Comparison of ENCODE assay signal across 8 mouse cellular contexts in the genomic region with DNA sequence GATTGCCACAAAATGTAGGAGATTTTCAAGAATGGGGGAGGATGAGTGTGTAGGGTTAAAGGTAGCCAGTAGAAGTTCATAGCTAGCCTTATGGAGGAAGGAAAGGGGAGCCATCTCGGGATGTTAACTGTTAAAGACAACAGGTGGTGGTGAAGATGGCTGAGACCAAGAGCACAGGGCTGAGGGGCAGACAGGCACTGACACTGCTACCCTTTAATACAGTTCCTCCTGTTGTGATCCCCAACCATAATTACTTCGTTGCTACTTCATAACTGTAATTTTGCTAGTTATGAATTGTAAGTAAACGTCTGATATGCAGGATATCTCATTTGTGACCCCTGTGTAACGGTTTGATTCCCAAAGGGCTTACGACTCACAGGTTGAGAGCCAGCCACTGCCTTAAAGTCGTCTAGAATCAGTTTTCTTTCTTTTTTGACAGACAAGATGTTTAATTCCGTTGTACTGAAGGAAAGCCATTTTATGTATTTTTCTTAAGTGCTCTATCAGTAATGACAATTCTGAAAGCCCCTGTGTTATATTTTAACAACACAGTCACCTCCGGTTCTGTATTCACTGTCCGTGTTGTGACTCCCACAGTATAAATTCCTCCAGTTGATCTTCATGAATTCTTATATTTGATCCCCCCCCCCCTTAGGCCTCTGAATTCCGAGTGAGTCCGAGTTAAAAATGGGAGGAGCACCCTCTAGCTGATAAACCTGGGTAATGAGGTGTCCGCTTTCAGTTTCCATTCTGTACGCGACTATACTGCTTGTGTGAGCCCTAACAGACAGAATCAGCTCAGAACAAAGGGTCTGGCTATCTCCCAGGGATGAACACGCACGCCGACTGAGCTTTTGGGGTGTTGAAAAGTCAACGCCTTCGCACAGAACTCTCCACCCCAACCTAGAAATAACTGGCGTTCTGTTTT. TPM values are rescaled to one million over a fixed set of nuclear protein-coding genes. Genes with fewer than 3 reads are reported as not detected.
DNase-seq lines count a peak whose midpoint lies in the region; ATAC-seq and TF ChIP-seq lines count a peak whose summit lies in the region.

No protein-coding gene starts in this region.

- no peak for TF ChIP-seq POLR2A in CH12.LX (IDR thresholded peaks at IDR 0.05; ENCODE audit: low read depth, low read length)
- no peak; the same call in 1 of the 2 replicates for TF ChIP-seq POLR2A in limb, embryonic 14.5 days (IDR thresholded peaks at IDR 0.05; ENCODE audit: borderline replicate concordance, extremely low read depth, insufficient read depth, insufficient read length)

- TF ChIP-seq CTCF in CH12.LX (conservative IDR thresholded peaks at IDR 0.05 in 1 of 2, IDR thresholded peaks at IDR 0.05 in 1 of 2; ENCODE audit: low read depth in 2 of 2, low read length in 2 of 2), result peak in 1 of 2 experiments; percentile 34; a peak in 2 of 4 replicates

- peaks cover 36% of the 10 kb centered on the region for H3K79me2 ChIP-seq in CH12.LX (replicated peaks; ENCODE audit: control insufficient read depth, extremely low read depth, insufficient read depth, poor library complexity, severe bottlenecking)

- peaks cover 25% of the 10 kb centered on the region for H3K4me1 ChIP-seq in heart, embryonic 13.5 days
- peaks cover 29 to 52% of the 10 kb centered on the region in 2 experiments for H3K4me1 ChIP-seq in CH12.LX (ENCODE audit: control insufficient read depth in 1 of 2, insufficient read depth in 2 of 2)
- H3K4me1 ChIP-seq in limb, embryonic 14.5 days (ENCODE audit: control insufficient read depth, insufficient read depth, low read length), result peaks cover 14% of the 10 kb centered on the region
- H3K4me1 ChIP-seq in neural tube, embryonic 14.5 days (ENCODE audit: control insufficient read depth, insufficient read depth, low read length), result peaks cover 18% of the 10 kb centered on the region

- in situ Hi-C loops in CH12.LX (cut with MboI; ENCODE audit: low pct_ligation_motif_present, low pct_unique_long_range_greater_than_20kb, low sequenced_read_pairs), result no loop called here

- peak overlapping the region; percentile 96 for H3K9ac ChIP-seq in heart, embryonic 13.5 days
- H3K9ac ChIP-seq in CH12.LX (ENCODE audit: insufficient read depth, low read depth), result peak overlapping the region; percentile 97
- peak overlapping the region; percentile 91 for H3K9ac ChIP-seq in limb, embryonic 14.5 days (ENCODE audit: low read depth, low read length, severe bottlenecking)
- H3K9ac ChIP-seq in neural tube, embryonic 14.5 days (replicated peaks; ENCODE audit: low read depth, low read length), result peak overlapping the region; percentile 90

- H3K36me3 ChIP-seq in heart, embryonic 13.5 days, result peaks cover 26% of the 10 kb centered on the region
- H3K36me3 ChIP-seq in CH12.LX (replicated peaks in 1 of 2; ENCODE audit: control insufficient read depth in 1 of 2, insufficient read depth in 1 of 2, low read length in 1 of 2), result peaks cover 23 to 26% of the 10 kb centered on the region in 2 experiments
- peaks cover 28% of the 10 kb centered on the region for H3K36me3 ChIP-seq in limb, embryonic 14.5 days (ENCODE audit: control insufficient read depth, insufficient read depth, low read length)
- peaks cover 24% of the 10 kb centered on the region for H3K36me3 ChIP-seq in neural tube, embryonic 14.5 days (ENCODE audit: control insufficient read depth, insufficient read depth, low read length)

- H3K4me2 ChIP-seq in heart, embryonic 13.5 days, result peak overlapping the region; percentile 99
- H3K4me2 ChIP-seq in CH12.LX (ENCODE audit: insufficient read depth, low read depth, poor library complexity, severe bottlenecking), result peak overlapping the region; percentile 59
- H3K4me2 ChIP-seq in limb, embryonic 14.5 days (replicated peaks; ENCODE audit: low read depth, low read length, severe bottlenecking), result peak overlapping the region; percentile 74
- H3K4me2 ChIP-seq in neural tube, embryonic 14.5 days (ENCODE audit: low read depth, low read length), result peak overlapping the region; percentile 70

- no peak for TF ChIP-seq RAD21 in CH12.LX (IDR thresholded peaks at IDR 0.05; ENCODE audit: low read depth, low read length)

- dilution Hi-C loops in CH12.LX (cut with MboI; ENCODE audit: extremely low pct_ligation_motif_present, extremely low pct_unique_long_range_greater_than_20kb, low sequenced_read_pairs), result no loop called here

- no peak for DNase-seq in heart, postnatal 36 days
- DNase-seq in CH12.LX (ENCODE audit: extremely low read depth), result peak; percentile 65
- DNase-seq in limb, embryonic 14.5 days (ENCODE audit: low spot score), result no peak
- no peak for DNase-seq in retina, postnatal 1 day
- no peak for DNase-seq in adrenal gland, postnatal 36 days

- no peak for ATAC-seq in heart, embryonic 13.5 days (ENCODE audit: extremely low read depth, insufficient number of reproducible peaks, low FRiP score, low TSS enrichment)
- ATAC-seq in erythroblast, adult 5-6 weeks (replicated peaks; ENCODE audit: low FRiP score, poor library complexity, severe bottlenecking), result peak; percentile 67
- peak; percentile 25; the same call in 1 of the 2 replicates for ATAC-seq in limb, embryonic 14.5 days (ENCODE audit: low FRiP score, low read depth)
- peak; percentile 42 for ATAC-seq in neural tube, embryonic 14.5 days (ENCODE audit: low read depth)

- H3K4me3 ChIP-seq in heart, embryonic 13.5 days, result peak overlapping the region; percentile 96
- H3K4me3 ChIP-seq in CH12.LX (replicated peaks in 1 of 3; ENCODE audit: low read depth in 2 of 3, low read length in 2 of 3, poor library complexity in 1 of 3), result peak overlapping the region; percentile 82 to 99 (median 98)
- peak overlapping the region; percentile 93 for H3K4me3 ChIP-seq in limb, embryonic 14.5 days (replicated peaks; ENCODE audit: low read length)
- H3K4me3 ChIP-seq in neural tube, embryonic 14.5 days (ENCODE audit: low read depth, low read length), result peak overlapping the region; percentile 84

- H3K27me3 ChIP-seq in heart, embryonic 13.5 days (replicated peaks), result no peaks in the 10 kb centered on the region
- no peaks in the 10 kb centered on the region for H3K27me3 ChIP-seq in CH12.LX (replicated peaks)
- no peaks in the 10 kb centered on the region for H3K27me3 ChIP-seq in limb, embryonic 14.5 days (ENCODE audit: control insufficient read depth, insufficient read depth, low read length)
- no peaks in the 10 kb centered on the region for H3K27me3 ChIP-seq in neural tube, embryonic 14.5 days (ENCODE audit: control insufficient read depth, insufficient read depth, low read length)

- intact Hi-C loops in heart, postnatal 36 days (cut with DNase I), result loop anchor here (5.0 kb wide), 2 partner anchors 82 to 133 kb away; partner anchors contain the start of genes Dpf2 and Snx15

- no peak for TF ChIP-seq EP300 in CH12.LX (IDR thresholded peaks at IDR 0.05; ENCODE audit: low read length)

- H3K27ac ChIP-seq in heart, embryonic 13.5 days (replicated peaks), result peak overlapping the region; percentile 99
- peak overlapping the region; percentile 99 for H3K27ac ChIP-seq in CH12.LX (ENCODE audit: insufficient read depth, low read depth)
- H3K27ac ChIP-seq in limb, embryonic 14.5 days (replicated peaks; ENCODE audit: low read depth, low read length), result peak overlapping the region; percentile 99
- peak overlapping the region; percentile 100 for H3K27ac ChIP-seq in neural tube, embryonic 14.5 days (ENCODE audit: low read depth, low read length)

- no peaks in the 10 kb centered on the region for H3K9me3 ChIP-seq in heart, embryonic 13.5 days
- H3K9me3 ChIP-seq in CH12.LX (replicated peaks; ENCODE audit: low read length), result no peaks in the 10 kb centered on the region
- H3K9me3 ChIP-seq in limb, embryonic 14.5 days (ENCODE audit: control insufficient read depth, low read length), result no peaks in the 10 kb centered on the region
- no peaks in the 10 kb centered on the region for H3K9me3 ChIP-seq in neural tube, embryonic 14.5 days (ENCODE audit: control insufficient read depth, low read length)

- WGBS in heart, embryonic 13.5 days, result 15% methylated on average over 20 of the region's 20 CpGs
- WGBS in limb, embryonic 14.5 days, result 17% methylated on average over 20 of the region's 20 CpGs
- 20% methylated on average over 20 of the region's 20 CpGs for WGBS in neural tube, embryonic 14.5 days

RNA-seq across cellular contexts. Expression of gene Syvn1, which starts 0.7 kb away (rescaled TPM):
- 17.6 and 18.6 TPM in 2 replicates for polyA plus RNA-seq in heart, embryonic 13.5 days (2015; fragmentation: Nextera tagmentation; extraction: Ambion mirVana)
- total RNA-seq in heart, postnatal 36 days (2021), result 10 to 100 TPM; 19.4 to 26.4 TPM
- 26.8 and 32.0 TPM in 2 replicates for total RNA-seq in CH12.LX (2012; rRNA removed)
- total RNA-seq in CH12.LX (2014; rRNA removed), result 13.5 and 16.5 TPM in 2 replicates
- 82.5 and 106 TPM in 2 replicates for polyA plus RNA-seq in CH12.LX (2012; ENCODE audit: insufficient read length, low read depth)
- 35.5 and 43.0 TPM in 2 replicates for total RNA-seq in erythroblast, adult 5-6 weeks (2015; ENCODE audit: low replicate concordance)
- total RNA-seq in erythroblast, adult 5-6 weeks (2017; ENCODE audit: low replicate concordance), result 9.9 and 16.0 TPM in 2 replicates
- 49.2 and 63.9 TPM in 2 replicates for polyA plus RNA-seq in limb, embryonic 14.5 days (2012; rRNA removed)
- 31.5 and 34.6 TPM in 2 replicates for polyA plus RNA-seq in limb, embryonic 14.5 days (2014; fragmentation: Nextera tagmentation; extraction: Ambion mirVana)
- polyA plus RNA-seq in neural tube, embryonic 14.5 days (2014; fragmentation: Nextera tagmentation; extraction: Ambion mirVana), result 29.3 and 35.3 TPM in 2 replicates
- total RNA-seq in adrenal gland, postnatal 36 days (2021), result 10 to 100 TPM; 57.5 to 61.2 TPM

RNA-seq across cellular contexts. Expression of gene Mrpl49, which starts 12.0 kb away (rescaled TPM):
- polyA plus RNA-seq in heart, embryonic 13.5 days (2015; fragmentation: Nextera tagmentation; extraction: Ambion mirVana), result 59.8 and 66.3 TPM in 2 replicates
- total RNA-seq in heart, postnatal 36 days (2021), result 10 to 100 TPM; 36.2 to 39.7 TPM
- total RNA-seq in CH12.LX (2012; rRNA removed), result 37.4 and 49.8 TPM in 2 replicates
- 59.0 and 60.9 TPM in 2 replicates for total RNA-seq in CH12.LX (2014; rRNA removed)
- 55.6 and 66.6 TPM in 2 replicates for polyA plus RNA-seq in CH12.LX (2012; ENCODE audit: insufficient read length, low read depth)
- 10.0 and 15.3 TPM in 2 replicates for total RNA-seq in erythroblast, adult 5-6 weeks (2015; ENCODE audit: low replicate concordance)
- total RNA-seq in erythroblast, adult 5-6 weeks (2017; ENCODE audit: low replicate concordance), result 8.1 and 10.2 TPM in 2 replicates
- 47.0 and 54.8 TPM in 2 replicates for polyA plus RNA-seq in limb, embryonic 14.5 days (2012; rRNA removed)
- 75.3 and 75.5 TPM in 2 replicates for polyA plus RNA-seq in limb, embryonic 14.5 days (2014; fragmentation: Nextera tagmentation; extraction: Ambion mirVana)
- 63.2 and 65.5 TPM in 2 replicates for polyA plus RNA-seq in neural tube, embryonic 14.5 days (2014; fragmentation: Nextera tagmentation; extraction: Ambion mirVana)
- 10 to 100 TPM; 58.2 to 58.6 TPM for total RNA-seq in adrenal gland, postnatal 36 days (2021)

RNA-seq across cellular contexts. Expression of gene Fau, which starts 12.0 kb away (rescaled TPM):
- polyA plus RNA-seq in heart, embryonic 13.5 days (2015; fragmentation: Nextera tagmentation; extraction: Ambion mirVana), result 467 and 540 TPM in 2 replicates
- 100 to 1,000 TPM; 556 to 559 TPM for total RNA-seq in heart, postnatal 36 days (2021)
- total RNA-seq in CH12.LX (2012; rRNA removed) (2,266 and 2,403 TPM in 2 replicates), CH12.LX (2014; rRNA removed) (1,142 and 1,239 TPM in 2 replicates)
- 2,522 and 2,776 TPM in 2 replicates for polyA plus RNA-seq in CH12.LX (2012; ENCODE audit: insufficient read length, low read depth)
- 503 and 517 TPM in 2 replicates for total RNA-seq in erythroblast, adult 5-6 weeks (2015; ENCODE audit: low replicate concordance)
- 317 and 511 TPM in 2 replicates for total RNA-seq in erythroblast, adult 5-6 weeks (2017; ENCODE audit: low replicate concordance)
- 1,573 and 1,838 TPM in 2 replicates for polyA plus RNA-seq in limb, embryonic 14.5 days (2012; rRNA removed)
- 948 and 968 TPM in 2 replicates for polyA plus RNA-seq in limb, embryonic 14.5 days (2014; fragmentation: Nextera tagmentation; extraction: Ambion mirVana)
- 538 and 563 TPM in 2 replicates for polyA plus RNA-seq in neural tube, embryonic 14.5 days (2014; fragmentation: Nextera tagmentation; extraction: Ambion mirVana)
- total RNA-seq in adrenal gland, postnatal 36 days (2021), result 1,000 to 10,000 TPM; 1,081 to 1,082 TPM

RNA-seq across cellular contexts. Expression of gene Znhit2, which starts 15.4 kb away (rescaled TPM):
- 21.1 and 23.1 TPM in 2 replicates for polyA plus RNA-seq in heart, embryonic 13.5 days (2015; fragmentation: Nextera tagmentation; extraction: Ambion mirVana)
- 10 to 100 TPM; 11.3 to 11.5 TPM for total RNA-seq in heart, postnatal 36 days (2021)
- total RNA-seq in CH12.LX (2012; rRNA removed) (29.2 and 32.7 TPM in 2 replicates), CH12.LX (2014; rRNA removed) (20.9 and 22.6 TPM in 2 replicates)
- 20.1 and 20.5 TPM in 2 replicates for polyA plus RNA-seq in CH12.LX (2012; ENCODE audit: insufficient read length, low read depth)
- 1.3 and 2.7 TPM in 2 replicates for total RNA-seq in erythroblast, adult 5-6 weeks (2015; ENCODE audit: low replicate concordance)
- 2.5 and 6.3 TPM in 2 replicates for total RNA-seq in erythroblast, adult 5-6 weeks (2017; ENCODE audit: low replicate concordance)
- polyA plus RNA-seq in limb, embryonic 14.5 days (2012; rRNA removed), result 32.0 and 41.5 TPM in 2 replicates
- polyA plus RNA-seq in limb, embryonic 14.5 days (2014; fragmentation: Nextera tagmentation; extraction: Ambion mirVana), result 36.5 and 37.0 TPM in 2 replicates
- 34.3 and 34.8 TPM in 2 replicates for polyA plus RNA-seq in neural tube, embryonic 14.5 days (2014; fragmentation: Nextera tagmentation; extraction: Ambion mirVana)
- 10 to 100 TPM; 29.7 to 34.8 TPM for total RNA-seq in adrenal gland, postnatal 36 days (2021)

RNA-seq across cellular contexts. Expression of gene Tm7sf2, which starts 22.5 kb away (rescaled TPM):
- 7.8 and 8.0 TPM in 2 replicates for polyA plus RNA-seq in heart, embryonic 13.5 days (2015; fragmentation: Nextera tagmentation; extraction: Ambion mirVana)
- 1 to 10 TPM; 3.0 to 3.7 TPM for total RNA-seq in heart, postnatal 36 days (2021)
- total RNA-seq in CH12.LX (2012; rRNA removed), result 8.7 and 10.8 TPM in 2 replicates
- 8.8 and 11.7 TPM in 2 replicates for total RNA-seq in CH12.LX (2014; rRNA removed)
- 7.9 and 15.1 TPM in 2 replicates for polyA plus RNA-seq in CH12.LX (2012; ENCODE audit: insufficient read length, low read depth)
- 1.2 and 2.3 TPM in 2 replicates for total RNA-seq in erythroblast, adult 5-6 weeks (2015; ENCODE audit: low replicate concordance)
- total RNA-seq in erythroblast, adult 5-6 weeks (2017; ENCODE audit: low replicate concordance), result 0.98 and 4.2 TPM in 2 replicates
- 43.8 and 59.6 TPM in 2 replicates for polyA plus RNA-seq in limb, embryonic 14.5 days (2012; rRNA removed)
- polyA plus RNA-seq in limb, embryonic 14.5 days (2014; fragmentation: Nextera tagmentation; extraction: Ambion mirVana), result 15.5 and 18.8 TPM in 2 replicates
- 53.4 and 63.7 TPM in 2 replicates for polyA plus RNA-seq in neural tube, embryonic 14.5 days (2014; fragmentation: Nextera tagmentation; extraction: Ambion mirVana)
- 10 to 100 TPM; 22.9 to 42.0 TPM for total RNA-seq in adrenal gland, postnatal 36 days (2021)
